Mouse (Mus musculus) retina, adult 2 months (tissue): ENCODE measurements around the gene Ciart.
"Not testable (repeated sequence)": the region's sequence is repeated elsewhere in the genome, so short reads cannot be mapped to it uniquely, and the experiment has no call there.

Experiments used
- DNase-seq: peaks from one replicate; pipeline ENCODE4 v3.0.0-alpha.2; 2012; ENCODE audit warnings: low read depth, low spot score

Gene Ciart

GRCm38 (mm10) chr3:95901616-95902372 is 19.7 kb upstream of the Ciart start:
- no peak for DNase-seq

DNA sequence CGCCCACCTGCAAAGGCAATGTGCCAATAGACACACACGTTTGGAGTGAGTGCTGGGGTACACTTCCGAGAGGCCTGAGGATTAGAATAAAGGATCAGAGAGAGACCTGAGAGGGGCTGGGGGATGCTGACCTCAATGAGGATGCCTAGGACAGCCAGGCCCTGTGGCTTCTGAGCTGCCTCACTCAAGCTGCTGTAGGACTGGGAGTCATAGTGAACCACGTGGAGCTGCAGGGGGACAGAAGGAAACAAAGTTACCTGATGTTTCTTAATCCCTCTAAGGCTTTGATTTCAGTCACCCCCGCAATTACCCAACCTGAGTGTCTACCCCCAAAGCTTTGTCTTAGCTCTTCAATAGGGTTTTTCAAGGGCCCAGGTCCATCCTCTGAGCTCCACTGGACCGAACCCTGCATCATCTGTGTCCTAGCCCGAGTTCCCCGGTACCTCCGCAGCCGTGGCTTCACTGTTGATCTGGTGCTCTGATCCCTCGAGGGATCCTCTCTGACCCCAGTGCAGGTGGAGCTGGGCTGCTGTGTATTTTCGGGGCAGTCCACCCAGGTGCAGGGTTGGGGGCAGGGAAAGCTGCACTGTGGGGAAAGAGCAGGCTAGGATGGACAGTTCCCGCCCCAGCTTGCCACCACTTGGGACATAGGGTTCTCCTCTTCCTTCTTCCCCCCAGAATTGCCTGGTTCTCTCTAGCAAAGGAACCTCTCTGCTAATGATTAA is 17.9 kb upstream of the Ciart start:
- no peak for DNase-seq

DNA sequence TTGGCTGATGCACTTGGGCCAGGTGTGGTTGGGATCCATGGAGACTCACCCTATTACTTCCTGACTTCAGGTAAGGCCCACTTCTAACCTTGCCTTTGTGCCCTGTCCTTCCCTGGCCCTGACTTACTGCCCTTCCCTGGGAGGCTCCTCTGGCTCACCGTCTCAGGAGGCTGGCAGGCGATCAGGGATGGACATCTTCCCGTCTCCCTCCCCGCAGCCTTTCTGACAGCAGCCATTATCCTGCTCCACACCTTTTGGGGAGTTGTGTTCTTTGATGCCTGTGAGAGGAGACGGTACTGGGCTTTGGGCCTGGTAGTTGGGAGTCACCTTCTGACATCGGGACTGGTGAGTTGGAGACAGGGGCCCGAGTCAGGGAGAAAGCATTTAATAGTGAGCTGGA is 13.4 kb upstream of the Ciart start:
- not testable (repeated sequence) for DNase-seq

- DNase-seq = no peak
These were observed 12.5 kb upstream of the Ciart start for GRCm38 (mm10) chr3:95894317-95895160.

DNA sequence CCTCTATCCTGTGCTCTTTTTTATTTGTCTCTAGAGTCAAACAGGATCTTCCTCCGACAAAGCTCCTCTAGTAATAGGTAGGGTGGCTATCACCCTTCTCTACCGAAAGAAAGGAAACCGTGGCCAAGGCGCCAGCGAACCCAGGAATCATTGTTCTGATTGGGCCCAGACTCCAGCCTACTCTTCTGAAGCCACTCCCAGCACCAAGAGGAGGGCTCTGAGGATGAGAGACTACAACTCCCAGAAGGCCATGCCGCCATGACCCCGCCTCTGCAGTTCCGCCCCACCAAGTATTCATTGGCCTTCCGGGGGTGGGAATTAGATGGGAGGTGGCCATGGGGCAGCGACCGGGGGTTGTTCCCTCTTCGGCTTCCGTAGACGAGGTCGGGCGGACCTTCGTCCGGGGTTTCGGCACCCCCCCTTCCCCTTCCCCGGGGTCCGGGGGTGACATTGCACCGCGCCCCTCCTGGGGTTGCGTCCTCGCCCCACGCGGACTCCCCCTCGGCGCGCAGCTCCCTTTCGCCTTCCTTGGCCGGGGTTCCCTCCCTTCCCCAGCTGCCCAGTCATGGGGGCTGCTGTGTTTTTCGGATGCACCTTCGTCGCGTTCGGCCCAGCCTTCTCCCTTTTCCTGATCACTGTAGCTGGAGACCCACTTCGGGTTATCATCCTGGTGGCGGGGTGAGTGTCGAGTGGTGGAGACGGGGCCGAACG is 11.7 kb upstream of the Ciart start, which contains the start of gene Aph1a:
TSS of gene Aph1a (plus strand) at position 364 of the 711 bp plus-strand sequence.
- DNase-seq = peak; percentile 92

- DNase-seq = no peak
These were observed 11.1 kb upstream of the Ciart start for GRCm38 (mm10) chr3:95893126-95893525.

DNA sequence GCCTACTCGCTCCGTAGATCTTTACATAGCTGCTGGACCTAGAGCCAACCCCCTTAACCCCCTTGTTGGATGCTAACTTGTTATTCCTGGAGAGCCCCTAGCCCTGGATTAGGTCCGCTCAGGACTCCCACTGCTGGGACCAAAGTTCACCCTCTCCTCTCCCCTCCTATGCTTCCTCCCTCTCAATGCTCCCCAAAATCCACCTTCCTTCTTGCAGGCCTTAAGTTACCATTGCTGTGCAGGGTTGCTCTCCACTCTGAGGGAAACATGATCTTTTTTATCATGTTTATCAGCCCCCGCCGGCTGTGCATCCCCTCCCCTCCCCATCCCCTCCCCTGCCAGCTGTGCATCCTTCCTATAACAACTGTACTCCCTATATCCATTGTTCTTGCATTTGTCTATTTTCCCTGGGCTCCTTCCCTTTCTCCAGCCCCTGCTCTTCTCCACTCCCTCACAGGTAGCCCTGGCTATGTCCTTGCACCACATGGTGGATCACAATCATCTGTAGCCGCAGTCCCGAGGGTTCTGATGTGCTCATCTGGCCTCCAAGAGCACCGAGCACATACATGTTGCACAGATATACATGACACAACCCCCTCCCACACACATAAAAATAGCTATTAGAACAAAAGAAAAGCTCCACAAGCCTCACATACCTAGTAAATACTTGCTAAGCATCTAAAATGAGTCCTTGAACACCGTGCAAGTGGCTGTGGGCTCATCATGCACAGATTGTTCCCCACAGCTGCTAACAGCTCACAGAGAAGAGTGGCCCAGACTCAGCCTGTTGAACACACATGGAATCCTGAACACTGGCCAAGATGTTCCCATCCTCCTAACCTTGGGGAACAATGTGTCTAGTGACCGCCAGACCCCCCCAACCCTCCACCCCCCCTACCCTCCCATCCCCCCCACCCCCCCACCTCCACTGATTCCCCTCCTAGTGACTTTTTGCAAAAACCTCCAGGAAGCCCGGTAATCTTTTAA is 10.3 kb upstream of the Ciart start:
- no peak for DNase-seq

DNA sequence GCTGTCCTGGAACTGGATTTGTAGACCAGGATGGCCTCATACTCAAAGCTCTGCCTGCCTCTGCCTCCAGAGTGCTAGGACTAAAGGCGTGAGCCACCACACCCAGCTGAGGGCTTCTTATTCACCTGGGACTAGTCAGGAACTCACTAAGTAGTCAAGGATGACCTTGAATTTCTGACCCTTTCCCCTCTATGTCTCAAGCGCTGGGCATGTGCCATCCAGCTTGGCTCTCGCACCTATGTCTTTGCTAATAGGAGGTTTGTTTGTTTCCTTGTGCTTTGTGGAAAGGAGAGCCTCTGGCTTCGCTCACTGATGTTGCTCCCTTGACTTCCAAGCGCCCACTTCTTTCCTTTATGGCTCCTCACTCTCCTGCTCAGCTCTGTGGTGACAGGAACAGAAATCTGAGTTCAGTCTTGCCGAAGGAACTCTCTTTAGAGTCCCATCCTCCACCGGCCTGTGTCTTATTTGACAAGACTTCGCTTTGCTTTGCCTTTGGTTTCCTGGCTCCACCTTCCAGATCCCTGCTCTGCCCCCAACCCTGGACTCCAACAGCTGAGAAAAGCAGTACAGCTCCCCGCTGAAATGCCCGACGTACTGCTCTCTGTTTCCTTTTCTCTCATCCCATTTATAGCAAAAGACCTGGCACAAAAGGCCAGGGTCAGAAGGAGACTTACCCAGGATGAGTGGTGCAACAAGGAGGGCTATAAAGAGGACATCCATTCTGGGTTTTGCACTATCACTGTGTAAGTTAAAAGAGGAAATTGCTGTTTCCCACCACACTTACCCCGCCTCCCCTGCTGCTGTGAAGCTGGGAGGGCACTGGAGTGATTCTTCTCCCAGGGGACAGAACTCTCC is 9.4 kb upstream of the Ciart start, which contains the start of gene BC028528:
TSS of gene BC028528 (minus strand) at position 795 of the 855 bp plus-strand sequence.
- DNase-seq = no peak

GRCm38 (mm10) chr3:95889664-95890063 is 7.6 kb upstream of the Ciart start:
- DNase-seq = no peak

DNA sequence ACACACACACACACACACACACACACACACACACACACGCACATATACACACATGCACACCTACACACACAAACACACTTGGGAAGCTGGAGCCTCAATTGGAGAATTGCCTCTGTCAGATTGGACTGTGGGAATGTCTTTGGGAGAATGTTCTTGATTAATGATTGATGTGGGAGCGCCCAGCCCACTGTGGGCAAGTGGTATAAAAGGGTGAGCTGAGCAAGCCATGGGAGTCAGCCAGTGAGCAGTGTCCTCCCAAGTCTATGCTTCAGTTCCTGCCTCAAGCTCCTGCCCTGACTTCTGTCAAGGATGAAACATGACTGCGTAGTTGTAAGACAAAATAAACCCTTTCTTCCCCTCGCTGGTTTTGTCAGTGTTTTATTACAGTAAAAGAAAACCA is 5.5 kb upstream of the Ciart start:
- no peak for DNase-seq

DNA sequence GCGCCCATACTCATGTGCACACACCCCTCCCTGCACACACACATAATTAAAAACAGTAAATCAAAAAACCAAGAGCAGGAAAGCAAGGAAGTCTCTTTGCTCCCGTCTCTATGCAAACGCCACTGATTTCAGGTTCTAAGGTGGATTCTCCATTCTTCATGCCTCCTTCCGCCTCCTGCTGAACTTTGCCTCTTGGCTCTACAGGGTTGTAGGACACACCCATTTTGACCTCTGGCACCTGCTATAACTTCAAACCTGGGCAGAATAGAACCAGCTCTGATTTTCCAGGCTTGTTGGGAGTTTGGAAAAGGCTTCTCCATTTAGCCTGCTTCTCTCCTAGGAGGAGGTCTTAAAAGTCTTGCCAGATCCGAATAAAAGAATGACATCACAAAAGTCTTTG is 2.3 kb upstream of the Ciart start:
- no peak for DNase-seq

- DNase-seq = no peak
These were observed 870 bp upstream of the Ciart start for GRCm38 (mm10) chr3:95882816-95883425.

DNA sequence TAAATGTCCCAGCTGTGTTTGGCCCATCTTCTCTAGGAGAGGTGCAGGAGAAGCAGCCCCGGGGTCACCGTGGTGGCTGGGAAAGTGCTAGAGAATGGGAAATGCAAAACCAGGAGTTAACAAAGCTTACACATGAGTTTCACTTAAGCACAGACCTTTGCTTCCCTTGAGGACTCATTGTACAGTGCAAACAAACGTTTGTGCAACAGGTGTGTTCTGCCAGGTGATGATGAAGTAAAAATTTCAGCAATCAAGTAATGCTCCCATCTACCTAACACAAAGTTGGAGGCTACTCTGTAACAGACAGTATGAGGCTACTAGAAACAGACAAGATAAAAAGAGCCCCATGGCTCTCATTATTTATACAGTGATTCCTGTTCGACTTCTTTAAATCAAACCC is 3.0 kb downstream of the Ciart start:
- no peak for DNase-seq

DNA sequence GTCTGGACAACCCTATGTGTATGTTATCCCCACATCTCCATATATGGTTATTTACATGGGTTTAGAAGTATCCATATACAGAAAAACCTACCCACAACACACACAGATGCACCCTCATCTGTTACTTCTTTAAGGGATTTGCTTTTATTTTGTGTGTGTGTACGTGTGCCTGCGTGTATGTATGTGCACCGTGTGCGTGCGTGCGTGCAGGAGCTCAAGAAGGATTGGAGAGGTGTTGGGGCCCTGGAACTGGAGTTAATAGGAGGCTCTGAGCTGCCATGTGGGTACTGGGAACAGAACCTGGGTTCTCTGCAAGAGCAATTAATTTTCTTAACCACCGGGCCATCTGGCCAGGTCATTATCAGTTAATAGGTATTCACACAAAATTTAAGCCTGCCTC is 10.0 kb downstream of the Ciart start:
- no peak for DNase-seq

- peak; percentile 77 for DNase-seq
These were observed 10.6 kb downstream of the Ciart start, which contains the start of gene Mrps21 for GRCm38 (mm10) chr3:95871392-95871867. Gene Mrps21, minus strand, starts transcription at chr3:95871519.

- no peak for DNase-seq
These were observed 11.1 kb downstream of the Ciart start for GRCm38 (mm10) chr3:95870976-95871375.

- no peak for DNase-seq
These were observed 14.6 kb downstream of the Ciart start for GRCm38 (mm10) chr3:95867408-95867807.

GRCm38 (mm10) chr3:95866071-95866470 is 16.0 kb downstream of the Ciart start:
- DNase-seq = no peak

- DNase-seq = no peak
These were observed 16.5 kb downstream of the Ciart start for GRCm38 (mm10) chr3:95865571-95865970.
